Mouse (Mus musculus) yolk sac, embryonic 10.5 days (tissue): ENCODE results near the gene Methig1.

Experiments used
- DNase-seq: peaks from one replicate; pipeline ENCODE4 v3.0.0-alpha.2; 2017; ENCODE audit warnings: low spot score

The Methig1 gene

DNA sequence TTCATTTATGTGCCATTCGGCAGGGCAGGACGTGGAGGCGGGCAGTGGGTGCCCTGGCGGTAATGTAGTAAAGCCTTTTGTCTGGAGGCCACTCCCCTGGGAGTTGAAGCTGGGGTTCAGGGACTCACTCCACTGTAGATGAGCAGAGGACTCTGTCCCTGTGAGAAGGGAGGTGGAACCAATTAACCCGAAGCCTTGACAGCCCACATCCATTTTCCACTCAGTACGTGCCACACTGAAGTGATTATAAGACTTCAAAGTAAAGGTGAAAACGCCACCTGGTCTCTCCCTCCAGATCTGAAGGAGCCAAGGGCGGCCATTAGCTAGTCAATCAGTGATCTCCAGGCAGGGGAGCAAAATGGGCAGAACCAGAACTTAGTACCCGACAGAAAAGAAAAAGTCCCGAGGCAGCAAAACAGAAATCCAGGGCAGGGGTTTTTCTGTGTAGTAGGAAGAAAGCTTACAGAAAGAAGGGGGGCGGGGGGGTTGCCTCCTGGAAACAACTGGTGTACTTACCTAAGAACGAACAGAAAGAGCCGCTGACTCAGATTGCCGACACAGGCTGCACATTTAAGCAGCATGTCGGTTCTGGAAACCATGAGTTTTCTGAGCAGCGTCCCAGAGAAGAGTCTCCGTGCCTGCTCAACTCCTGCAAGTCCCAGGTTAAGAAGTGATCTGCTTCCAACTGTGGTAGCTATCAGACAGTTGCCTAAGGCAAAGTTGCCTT is 71.6 kb downstream of the Methig1 start, which contains the start of gene Slc11a2:
Slc11a2 (minus strand) TSS at position 677 of the 727 bp plus-strand sequence.
- no peak for DNase-seq

DNA sequence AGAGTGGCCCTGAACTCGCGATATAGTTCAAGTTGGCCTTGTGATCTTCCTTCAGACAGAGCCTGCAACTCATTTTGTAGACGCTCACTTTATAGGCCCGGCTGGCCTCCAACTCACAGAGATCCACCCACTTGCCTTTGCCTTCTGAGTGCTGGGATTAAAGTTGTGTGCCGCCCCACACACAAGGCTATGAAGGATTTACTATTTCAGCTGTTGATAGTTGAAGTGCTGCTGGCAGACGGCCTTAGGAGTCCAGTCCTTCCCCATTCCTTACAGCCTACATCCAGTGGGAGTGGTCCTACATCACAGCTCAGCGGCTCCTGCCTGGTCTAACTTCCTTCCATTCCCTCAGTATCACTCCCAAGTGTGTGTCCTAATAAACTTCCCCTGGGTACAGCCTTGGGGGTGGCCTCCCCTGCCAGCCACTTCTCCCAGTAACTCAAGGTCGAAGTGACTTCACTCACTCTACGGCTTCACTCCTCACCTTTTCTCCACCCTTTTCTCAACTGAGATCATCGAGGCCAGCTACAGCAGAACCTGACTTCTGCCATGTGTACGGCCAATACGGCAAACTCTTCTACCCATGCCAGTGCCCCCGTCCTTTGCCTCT is 75.5 kb downstream of the Methig1 start:
- DNase-seq, result no peak

DNA sequence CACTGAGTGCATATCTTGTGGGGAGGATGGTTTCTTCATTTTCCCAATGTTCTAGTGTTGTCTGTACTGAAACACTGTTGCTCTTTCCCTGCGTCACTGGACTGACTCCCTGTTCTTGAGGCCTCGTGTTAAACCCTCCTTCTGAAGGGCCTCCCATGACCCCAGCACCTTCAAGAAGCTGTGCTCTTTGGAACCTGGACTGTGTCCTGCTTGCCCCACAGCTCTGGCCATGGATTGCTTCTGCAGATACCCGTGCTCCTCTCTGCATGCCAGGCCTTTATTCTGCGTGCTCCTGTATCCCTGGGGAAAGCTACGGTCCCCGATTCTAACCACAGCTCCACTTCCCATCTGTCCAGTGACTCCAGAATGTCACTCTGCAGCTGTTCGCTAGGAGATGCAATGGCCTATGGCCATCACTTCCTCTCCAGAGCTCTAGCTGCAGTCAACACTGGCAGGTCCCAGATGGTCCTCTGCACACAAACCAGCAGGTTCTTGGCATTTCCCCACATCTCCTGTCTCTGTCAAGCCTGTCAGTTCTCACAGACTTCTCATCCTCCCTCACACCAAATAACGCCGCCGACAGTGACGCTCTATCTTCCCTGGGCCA is 77.1 kb downstream of the Methig1 start:
- no peak for DNase-seq

DNA sequence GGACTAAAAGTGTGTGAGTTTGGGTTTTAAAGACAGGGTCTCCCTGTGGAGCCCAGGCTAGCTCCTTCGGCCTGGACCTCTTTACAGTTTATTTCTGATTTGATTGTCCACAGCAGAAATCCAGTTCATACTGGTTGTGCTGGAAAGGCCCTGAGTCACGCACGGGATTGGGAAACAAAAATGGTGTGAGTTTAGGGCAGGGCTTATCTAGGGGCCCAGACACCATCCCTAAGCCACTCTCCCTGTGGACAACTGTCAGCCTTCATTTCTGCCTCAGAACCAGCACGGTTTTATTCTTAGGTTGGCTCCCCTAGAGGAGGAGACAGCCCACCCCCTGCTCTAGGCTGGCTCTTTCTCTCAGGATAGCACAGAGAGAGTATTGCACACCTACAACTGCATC is 80.3 kb downstream of the Methig1 start:
- no peak for DNase-seq
